Mouse (Mus musculus) midbrain, embryonic 16.5 days (tissue): ENCODE measurements at regions not wholly inside any gene's neighbourhood (a gene's known extent, or its start where the extent isn't known, plus 50 kb on each side); places are given as distances from the start of the nearest gene placed in this dataset.

Source experiments
- ATAC-seq: fragments of 200-750 bp; cut with Nextera tagmentation; 2 replicates; pipeline ENCODE4 v1.8.0; 2017; ENCODE audit warnings: moderate TSS enrichment
- H3K27ac ChIP-seq: fragments of 300-500 bp; sonication (generic); 2 replicates; pipeline ENCODE4 v1.5.1; 2014; ENCODE audit warnings: mild to moderate bottlenecking, low read length, mixed read lengths
- H3K27me3 ChIP-seq: fragments of 300-500 bp; sonication (generic); 2 replicates; pipeline ENCODE4 v1.6.1; 2014; ENCODE audit warnings: low read depth, low read length, mixed read lengths; ENCODE audit not compliant: control insufficient read depth, insufficient read depth
- H3K36me3 ChIP-seq: fragments of 300-500 bp; sonication (generic); 2 replicates; pipeline ENCODE4 v1.6.1; 2014; ENCODE audit warnings: mild to moderate bottlenecking, low read length, moderate library complexity, mixed read lengths; ENCODE audit not compliant: control insufficient read depth, insufficient read depth
- H3K4me1 ChIP-seq: fragments of 300-500 bp; sonication (generic); 2 replicates; pipeline ENCODE4 v1.6.1; 2014; ENCODE audit warnings: mild to moderate bottlenecking, low read length, mixed read lengths; ENCODE audit not compliant: control insufficient read depth, insufficient read depth
- H3K4me2 ChIP-seq: fragments of 300-500 bp; sonication (generic); 2 replicates; pipeline ENCODE4 v1.6.1; 2014; ENCODE audit warnings: mild to moderate bottlenecking, low read length, mixed read lengths
- H3K4me3 ChIP-seq: fragments of 300-500 bp; sonication (generic); 2 replicates; pipeline ENCODE4 v1.5.1; 2014; ENCODE audit warnings: low read depth, mild to moderate bottlenecking, low read length, moderate library complexity, mixed read lengths
- H3K9ac ChIP-seq: fragments of 300-500 bp; sonication (generic); 2 replicates; pipeline ENCODE4 v1.6.1; 2014; ENCODE audit warnings: low read depth, low read length, mixed read lengths
- H3K9me3 ChIP-seq: fragments of 300-500 bp; sonication (generic); replicated peaks from 2 replicates; pipeline ENCODE4 v1.6.1; 2014; ENCODE audit warnings: mild to moderate bottlenecking, low read length, mixed read lengths; ENCODE audit not compliant: control insufficient read depth, poor library complexity, severe bottlenecking
- WGBS: fragments of 180-500 bp; shearing (Covaris S2); extraction: QIAGEN DNeasy Blood & Tissue Kit; methylation state at CpG from one replicate; pipeline ENCODE4 v1.1.7; 2014; 5-methylcytosine and 5-hydroxymethylcytosine counted together

GRCm38 (mm10) chr1:119234449-119234848 lies 181.0 kb upstream of the Gli2 start:
- no peaks in the 10 kb centered on the region for H3K36me3 ChIP-seq
- no peak overlapping the region for H3K4me3 ChIP-seq
- no peak overlapping the region for H3K4me2 ChIP-seq
- no peak overlapping the region for H3K27ac ChIP-seq
- 88% methylated on average over 9 of the region's 9 CpGs for WGBS
- no peaks in the 10 kb centered on the region for H3K27me3 ChIP-seq
- no peak for ATAC-seq
- H3K4me1 ChIP-seq = no peaks in the 10 kb centered on the region
- no peaks in the 10 kb centered on the region; the same call in 1 of the 2 replicates for H3K9me3 ChIP-seq
- H3K9ac ChIP-seq = no peak overlapping the region

GRCm38 (mm10) chr1:119226996-119227395 lies 173.6 kb upstream of the Gli2 start:
- H3K4me1 ChIP-seq = no peaks in the 10 kb centered on the region
- H3K36me3 ChIP-seq = no peaks in the 10 kb centered on the region
- H3K27me3 ChIP-seq = no peaks in the 10 kb centered on the region
- no peak for ATAC-seq
- H3K4me3 ChIP-seq = no peak overlapping the region
- H3K4me2 ChIP-seq = no peak overlapping the region
- no peaks in the 10 kb centered on the region for H3K9me3 ChIP-seq
- WGBS = 79% methylated on average over 2 of the region's 2 CpGs
- H3K27ac ChIP-seq = no peak overlapping the region
- no peak overlapping the region for H3K9ac ChIP-seq

GRCm38 (mm10) chr1:119223876-119224275 lies 170.5 kb upstream of the Gli2 start:
- no peak overlapping the region for H3K4me3 ChIP-seq
- no peak overlapping the region for H3K4me2 ChIP-seq
- H3K36me3 ChIP-seq = no peaks in the 10 kb centered on the region
- H3K4me1 ChIP-seq = no peaks in the 10 kb centered on the region
- H3K27me3 ChIP-seq = no peaks in the 10 kb centered on the region
- no peak overlapping the region for H3K27ac ChIP-seq
- 90% methylated on average over 8 of the region's 8 CpGs for WGBS
- no peak overlapping the region for H3K9ac ChIP-seq
- no peak for ATAC-seq
- H3K9me3 ChIP-seq = no peaks in the 10 kb centered on the region

- H3K27me3 ChIP-seq = no peaks in the 10 kb centered on the region
- 88% methylated on average over 6 of the region's 6 CpGs for WGBS
- no peak overlapping the region for H3K27ac ChIP-seq
- ATAC-seq = no peak
- H3K36me3 ChIP-seq = no peaks in the 10 kb centered on the region
- no peaks in the 10 kb centered on the region for H3K4me1 ChIP-seq
- H3K4me3 ChIP-seq = no peak overlapping the region
- no peaks in the 10 kb centered on the region for H3K9me3 ChIP-seq
- H3K4me2 ChIP-seq = no peak overlapping the region
- H3K9ac ChIP-seq = no peak overlapping the region
These were observed 168.5 kb upstream of the Gli2 start for GRCm38 (mm10) chr1:119221901-119222300.

GRCm38 (mm10) chr1:119221012-119221411 lies 167.6 kb upstream of the Gli2 start:
- Histone ChIP-seq H3K9me3 (no peaks in the 10 kb centered on the region), H3K27ac (no peak overlapping the region), H3K27me3 (no peaks in the 10 kb centered on the region), H3K4me3 (no peak overlapping the region), H3K9ac (no peak overlapping the region), H3K4me1 (no peaks in the 10 kb centered on the region), H3K36me3 (no peaks in the 10 kb centered on the region), H3K4me2 (no peak overlapping the region)
- ATAC-seq = no peak
- 82% methylated on average over 7 of the region's 7 CpGs for WGBS

- Histone ChIP-seq H3K27ac (no peak overlapping the region), H3K4me2 (no peak overlapping the region), H3K4me3 (no peak overlapping the region), H3K4me1 (no peaks in the 10 kb centered on the region), H3K9me3 (no peaks in the 10 kb centered on the region), H3K9ac (no peak overlapping the region), H3K36me3 (no peaks in the 10 kb centered on the region), H3K27me3 (no peaks in the 10 kb centered on the region)
- no peak for ATAC-seq
- WGBS = 68% methylated on average over 10 of the region's 10 CpGs
These were observed 166.4 kb upstream of the Gli2 start for GRCm38 (mm10) chr1:119219817-119220216.

GRCm38 (mm10) chr1:119217387-119217786 lies 164.0 kb upstream of the Gli2 start:
- Histone ChIP-seq H3K4me1 (no peaks in the 10 kb centered on the region), H3K36me3 (no peaks in the 10 kb centered on the region), H3K27ac (no peak overlapping the region), H3K9ac (no peak overlapping the region), H3K27me3 (no peaks in the 10 kb centered on the region), H3K9me3 (no peaks in the 10 kb centered on the region), H3K4me3 (no peak overlapping the region), H3K4me2 (no peak overlapping the region)
- WGBS = 56% methylated on average over 4 of the region's 4 CpGs
- no peak for ATAC-seq

GRCm38 (mm10) chr1:119209607-119210007 lies 156.2 kb upstream of the Gli2 start:
- H3K9me3 ChIP-seq = no peaks in the 10 kb centered on the region
- WGBS = 53% methylated on average over 7 of the region's 7 CpGs
- H3K4me1 ChIP-seq = no peaks in the 10 kb centered on the region
- no peak overlapping the region for H3K4me2 ChIP-seq
- no peak overlapping the region for H3K9ac ChIP-seq
- no peak overlapping the region for H3K27ac ChIP-seq
- H3K27me3 ChIP-seq = no peaks in the 10 kb centered on the region
- no peaks in the 10 kb centered on the region for H3K36me3 ChIP-seq
- ATAC-seq = no peak
- no peak overlapping the region for H3K4me3 ChIP-seq

- H3K4me1 ChIP-seq = peaks cover under 1% of the 10 kb centered on the region; the same call in 1 of the 2 replicates
- no peak overlapping the region for H3K4me2 ChIP-seq
- no peak overlapping the region for H3K27ac ChIP-seq
- H3K4me3 ChIP-seq = no peak overlapping the region
- WGBS = 71% methylated on average over 6 of the region's 6 CpGs
- H3K9ac ChIP-seq = no peak overlapping the region
- ATAC-seq = no peak; the same call in 1 of the 2 replicates
- no peaks in the 10 kb centered on the region for H3K36me3 ChIP-seq
- no peaks in the 10 kb centered on the region for H3K27me3 ChIP-seq
- no peaks in the 10 kb centered on the region; the same call in 1 of the 2 replicates for H3K9me3 ChIP-seq
These were observed 149.0 kb upstream of the Gli2 start for GRCm38 (mm10) chr1:119202456-119202855.

GRCm38 (mm10) chr1:119197415-119197700 lies 143.9 kb upstream of the Gli2 start:
- Histone ChIP-seq H3K4me2 (no peak overlapping the region), H3K36me3 (no peaks in the 10 kb centered on the region), H3K27ac (no peak overlapping the region), H3K4me1 (peaks cover 5% of the 10 kb centered on the region), H3K9me3 (no peaks in the 10 kb centered on the region), H3K4me3 (no peak overlapping the region), H3K27me3 (no peaks in the 10 kb centered on the region), H3K9ac (no peak overlapping the region)
- no peak for ATAC-seq
- 42% methylated on average over 7 of the region's 7 CpGs for WGBS
